Mouse (Mus musculus): ENCODE results near the gene Gm11042.
A peak's percentile ranks its signal among the peaks of the same experiment; 100 is the strongest.

Gene Gm11042

GRCm38 (mm10) chr12:74316344-74316973 lies at the start of gene Gm11042:
TSS of gene Gm11042 (minus strand) at chr12:74316394.
- no peak for DNase-seq

DNA sequence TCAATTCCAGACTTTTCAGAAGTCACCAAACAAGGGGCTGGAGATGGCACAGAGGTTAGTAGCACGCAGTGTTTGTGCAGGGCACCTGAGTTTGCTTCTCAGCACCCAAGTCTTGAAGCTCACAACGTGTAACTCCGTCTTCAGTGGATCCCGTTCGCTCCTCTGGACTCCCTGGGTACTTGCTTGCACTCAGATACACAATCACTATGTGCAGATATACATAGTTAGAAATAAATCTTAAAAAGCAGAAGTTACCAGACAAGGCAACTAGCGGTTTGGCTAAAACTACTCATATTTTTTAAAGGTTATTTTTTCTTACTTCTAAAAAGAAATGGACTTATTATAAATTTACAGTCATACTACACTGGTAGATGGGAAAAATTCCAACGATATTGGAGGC lies 48.3 kb upstream of the Gm11042 start:
- DNase-seq = no peak

DNA sequence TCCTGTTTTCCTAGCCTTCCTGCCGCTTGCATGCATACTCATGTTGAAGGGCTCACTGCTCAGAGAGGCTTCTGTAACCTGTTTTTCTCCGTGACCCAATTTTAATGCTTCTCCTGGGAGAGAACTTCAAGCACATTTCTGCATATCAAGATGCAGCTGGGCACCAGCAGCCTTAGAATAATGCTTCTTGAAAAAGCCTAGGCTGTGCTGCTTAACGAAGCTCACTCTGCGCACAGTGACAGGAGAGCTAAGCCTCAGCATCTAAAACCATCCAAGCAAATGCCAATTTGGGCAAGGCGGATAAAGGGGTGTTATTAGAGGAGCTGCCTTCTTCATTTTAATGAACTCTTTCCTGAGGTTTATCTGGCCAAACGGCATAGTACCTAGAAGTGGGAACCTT lies 46.9 kb upstream of the Gm11042 start:
- no peak for DNase-seq

DNA sequence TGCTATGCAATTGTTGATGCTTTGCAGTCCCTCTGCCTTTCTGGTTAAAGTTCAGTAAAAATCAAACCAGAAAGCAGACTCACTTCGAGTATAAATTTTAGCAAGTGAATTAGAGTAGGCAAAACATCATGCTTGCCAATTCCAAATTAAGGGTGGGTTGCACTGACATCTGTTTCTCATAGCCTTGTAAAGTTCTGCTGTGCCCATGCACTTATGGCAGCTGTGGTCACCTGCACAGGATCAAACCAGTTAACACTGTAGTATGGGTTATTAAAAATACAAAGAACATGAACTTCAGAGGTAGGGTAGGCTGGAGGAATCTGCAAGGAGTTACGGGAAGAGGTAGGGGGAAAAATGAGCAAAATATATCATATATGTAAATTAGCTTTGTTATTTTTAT lies 46.3 kb upstream of the Gm11042 start:
- DNase-seq = no peak

DNA sequence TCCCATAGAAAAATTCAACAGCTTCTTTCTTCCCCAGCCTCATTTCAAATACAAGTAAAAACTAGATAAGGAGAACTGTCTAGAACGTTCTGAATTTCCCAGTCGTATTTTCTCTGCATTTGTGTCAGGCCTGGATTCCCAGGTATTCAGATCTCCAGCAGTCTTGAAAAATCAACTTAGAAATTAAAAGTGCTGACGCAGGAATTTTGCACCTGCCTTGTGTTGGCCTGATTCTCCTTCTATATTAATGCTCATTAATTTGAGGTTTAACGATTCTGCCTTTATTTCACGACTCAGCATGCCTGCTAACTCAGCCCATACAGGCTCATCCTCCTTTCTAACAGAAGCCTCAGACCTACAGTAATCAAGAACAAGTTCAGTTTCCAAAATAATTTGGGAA lies 43.6 kb upstream of the Gm11042 start:
- no peak for DNase-seq

- no peak for DNase-seq
Observed at GRCm38 (mm10) chr12:74357806-74358205, 41.6 kb upstream of the Gm11042 start.

DNA sequence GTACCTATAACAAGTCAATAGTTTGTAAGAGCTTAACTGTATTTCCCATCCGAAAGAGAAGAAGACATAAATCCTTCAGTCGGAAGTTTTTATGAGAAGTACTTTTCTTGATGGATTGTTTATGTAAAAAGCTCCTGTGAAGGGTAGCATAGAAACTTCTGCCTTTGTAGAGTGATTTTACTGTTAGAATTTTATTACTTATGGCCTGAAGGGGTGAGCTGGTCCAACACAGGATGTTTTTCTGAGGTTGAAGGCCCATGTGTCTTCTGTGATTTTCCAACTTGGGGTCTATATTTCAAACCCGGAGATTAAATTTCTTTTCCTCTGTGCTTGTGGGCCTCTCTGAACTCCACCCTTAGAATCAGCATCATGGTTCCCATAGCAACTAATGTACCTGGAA lies 26.5 kb upstream of the Gm11042 start:
- DNase-seq = no peak

DNA sequence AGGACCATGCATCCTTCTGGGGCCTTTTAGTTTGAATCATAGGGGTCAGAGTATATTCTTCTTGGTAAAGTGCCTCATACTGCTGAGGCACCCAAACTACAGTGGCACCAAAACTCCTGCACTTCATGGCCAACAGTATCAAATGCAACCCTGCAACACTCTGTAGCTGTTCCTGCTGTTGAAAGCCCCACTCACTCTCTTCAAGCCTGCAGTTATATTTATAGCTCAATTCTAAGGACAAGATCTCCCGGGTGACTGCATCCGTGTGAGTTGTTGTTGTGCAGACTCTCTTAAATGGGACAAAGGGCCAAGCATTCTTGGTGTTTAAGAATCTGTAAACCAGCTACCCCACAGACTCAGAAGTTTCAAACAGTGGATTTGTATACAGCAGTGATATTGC lies 23.9 kb upstream of the Gm11042 start:
- DNase-seq = no peak

DNA sequence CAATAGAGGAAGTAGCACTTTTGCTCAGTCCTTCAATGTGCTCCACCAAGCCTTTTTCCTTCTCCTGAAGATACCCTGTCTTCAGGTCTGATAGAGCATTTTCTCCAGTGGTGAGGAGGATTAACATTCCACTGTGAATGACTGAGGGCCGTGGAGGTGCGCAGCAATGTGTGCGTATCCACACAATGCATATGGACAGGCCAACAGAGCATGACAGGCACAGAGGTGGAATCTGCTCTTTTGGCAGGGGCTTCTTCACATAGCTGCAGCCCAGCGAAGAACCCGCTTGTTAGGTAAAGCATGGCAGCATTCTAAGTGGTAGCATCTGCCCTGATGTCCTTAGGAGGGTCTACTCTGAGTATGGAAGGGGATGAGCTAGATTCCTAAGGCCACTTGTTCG lies 17.5 kb upstream of the Gm11042 start:
- DNase-seq = no peak

- peak; percentile 14 for DNase-seq
Observed at GRCm38 (mm10) chr12:74333016-74333415, 16.8 kb upstream of the Gm11042 start.

GRCm38 (mm10) chr12:74329759-74330158 lies 13.6 kb upstream of the Gm11042 start:
- no peak for DNase-seq

DNA sequence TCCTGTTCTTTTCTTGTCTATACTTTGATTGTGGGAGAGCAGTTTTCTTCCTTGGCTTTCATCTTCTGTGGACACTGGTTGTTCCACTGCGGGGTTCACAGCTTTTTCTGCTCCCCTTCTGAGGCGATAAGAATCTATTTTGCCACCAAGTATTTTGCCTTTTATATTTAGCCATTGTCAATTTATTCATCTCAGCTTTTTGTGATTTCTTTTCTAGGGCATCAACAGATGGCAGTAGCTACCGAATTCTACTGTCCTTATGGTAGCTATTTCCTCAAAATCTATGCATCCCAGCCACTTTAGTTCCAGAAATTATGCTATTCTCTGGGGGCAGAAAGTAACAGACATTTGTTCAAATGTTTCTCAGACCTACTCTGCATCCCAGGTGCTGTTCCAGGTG lies 10.4 kb upstream of the Gm11042 start:
- no peak for DNase-seq

DNA sequence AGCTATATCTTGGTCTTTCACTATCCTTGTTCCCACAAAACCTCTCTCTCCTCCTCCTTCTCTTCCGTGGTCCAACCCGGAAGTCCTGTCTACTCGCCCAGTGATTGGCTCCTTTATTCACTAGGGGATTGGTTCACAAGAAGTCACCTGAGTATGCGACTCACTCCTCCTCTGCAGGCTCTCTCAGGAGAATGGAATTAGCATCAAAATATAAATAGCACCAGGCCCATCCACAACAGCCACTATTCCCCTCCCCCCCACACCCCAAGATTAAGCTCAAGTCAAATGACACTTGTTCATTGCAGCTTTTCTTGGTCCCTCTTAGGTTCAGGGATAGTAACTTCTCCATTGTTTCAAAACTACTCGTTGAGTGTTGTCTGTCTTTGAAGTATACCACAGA lies 5.8 kb upstream of the Gm11042 start:
- DNase-seq = no peak

DNA sequence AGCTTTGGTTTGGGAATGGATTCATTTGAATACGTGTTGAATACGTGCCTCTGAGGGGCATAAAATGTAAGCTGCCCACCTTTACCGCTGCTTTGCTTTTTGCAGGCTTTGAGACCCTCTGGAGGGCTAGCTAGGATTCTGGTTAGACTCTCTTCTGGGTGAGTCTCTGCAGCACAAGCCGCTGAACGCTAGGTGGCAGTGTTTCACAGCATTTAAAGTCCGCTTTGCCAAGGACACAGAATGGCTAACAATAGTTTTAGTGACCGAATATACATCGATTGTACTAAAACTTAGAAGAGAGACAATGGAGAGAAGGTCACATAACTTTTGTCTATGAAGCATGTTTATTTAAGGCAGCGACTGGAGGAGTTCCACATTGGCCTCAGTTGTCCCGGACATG lies 4.1 kb upstream of the Gm11042 start:
- DNase-seq = peak; percentile 14

DNA sequence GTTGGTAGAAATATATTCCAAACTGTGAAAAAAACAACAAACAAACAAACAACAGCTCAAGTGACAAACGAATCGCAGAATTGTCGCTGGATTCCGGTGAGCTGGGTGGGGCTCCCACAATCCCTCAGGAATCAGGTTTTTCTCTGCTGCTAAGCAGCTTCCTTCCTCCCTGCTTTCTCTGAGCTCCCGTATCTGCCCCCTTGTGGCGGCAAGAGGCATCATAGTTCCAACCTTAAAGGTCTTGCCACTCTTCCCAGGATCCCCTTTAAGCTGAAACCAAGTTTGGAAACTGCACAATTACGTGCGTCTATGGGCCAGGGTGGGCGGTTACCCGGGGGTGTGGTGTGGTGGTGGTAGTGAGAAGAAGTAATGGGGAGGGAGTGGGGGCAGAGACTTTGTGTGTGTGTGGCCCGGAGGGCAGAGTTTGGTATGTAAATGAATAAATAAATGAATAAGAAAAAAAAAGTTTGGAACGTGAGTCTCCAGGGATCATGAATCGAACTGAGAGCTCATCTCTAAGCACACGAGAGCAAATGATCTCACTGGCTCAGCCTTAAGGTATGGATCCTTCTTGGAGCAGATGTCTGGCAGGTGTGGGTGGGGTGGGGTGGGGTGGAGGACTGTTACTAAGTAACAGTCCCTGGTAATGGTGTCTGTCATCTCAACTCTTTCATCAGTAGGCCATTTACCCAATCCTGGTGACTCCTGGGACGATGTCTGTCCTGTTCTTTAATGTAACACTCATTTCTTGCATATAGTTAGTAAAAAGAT lies 980 bp upstream of the Gm11042 start:
- DNase-seq = peak; percentile 58

- no peak for DNase-seq
Observed at GRCm38 (mm10) chr12:74315221-74315620, 973 bp downstream of the Gm11042 start.

DNA sequence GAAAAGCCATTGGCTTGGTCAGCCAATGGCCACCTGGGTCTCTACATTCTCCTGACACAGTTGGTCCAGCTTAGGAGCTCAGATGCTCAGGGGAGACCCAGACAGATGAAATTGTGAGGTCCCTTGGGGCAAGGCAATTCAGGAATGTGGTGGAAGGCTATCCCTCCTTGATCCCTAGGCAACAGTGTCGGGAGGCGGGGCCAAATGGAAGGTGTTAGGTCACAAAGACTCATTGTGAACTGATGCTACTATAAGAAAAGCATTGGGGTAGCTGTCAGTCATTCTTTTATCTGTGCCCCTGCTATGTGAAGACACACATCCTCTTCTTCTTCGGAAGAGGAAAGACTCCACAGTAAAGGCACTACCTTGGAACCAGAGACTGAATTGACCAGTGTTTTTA lies 3.6 kb downstream of the Gm11042 start:
- DNase-seq = no peak

DNA sequence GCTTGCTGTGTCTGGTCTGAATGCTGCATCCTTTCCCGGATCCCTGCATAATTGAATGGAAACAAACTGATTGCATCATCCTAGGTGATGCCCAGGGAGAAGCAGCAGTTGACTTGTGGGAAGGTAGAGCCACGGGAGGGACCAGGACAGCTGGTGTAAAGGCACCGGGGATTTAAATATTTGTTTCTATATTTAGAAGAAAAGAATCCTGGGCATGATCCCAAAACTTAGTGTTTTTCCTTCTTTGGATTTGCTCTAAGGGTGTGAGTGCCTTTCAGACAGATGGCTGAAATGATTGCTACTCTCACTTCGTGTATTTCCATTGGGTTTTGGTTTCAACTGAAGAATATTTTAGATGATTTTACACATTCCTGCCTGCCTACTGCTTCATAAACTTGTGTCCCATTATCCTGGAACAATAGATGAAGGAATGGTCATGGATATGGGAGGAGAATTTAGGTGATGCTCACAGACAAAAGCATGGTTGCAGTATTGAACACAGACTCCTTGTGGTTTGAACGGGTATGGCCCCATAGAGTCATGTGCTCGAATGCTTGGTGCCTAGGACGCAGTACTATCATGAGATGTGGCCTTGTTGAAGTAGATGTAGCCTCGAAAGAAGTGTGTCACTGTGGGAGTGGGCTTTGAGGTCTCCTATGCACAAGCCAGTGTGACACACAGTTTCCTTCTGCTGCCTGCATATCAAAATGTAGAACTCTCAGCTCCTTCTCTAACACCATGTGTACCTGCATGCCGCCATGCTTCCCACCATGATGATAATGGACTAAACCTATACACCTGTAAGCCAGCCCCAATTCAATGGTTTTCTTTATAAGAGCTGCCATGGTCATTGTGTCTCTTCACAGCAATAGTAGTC lies 12.5 kb downstream of the Gm11042 start:
- no peak for DNase-seq

DNA sequence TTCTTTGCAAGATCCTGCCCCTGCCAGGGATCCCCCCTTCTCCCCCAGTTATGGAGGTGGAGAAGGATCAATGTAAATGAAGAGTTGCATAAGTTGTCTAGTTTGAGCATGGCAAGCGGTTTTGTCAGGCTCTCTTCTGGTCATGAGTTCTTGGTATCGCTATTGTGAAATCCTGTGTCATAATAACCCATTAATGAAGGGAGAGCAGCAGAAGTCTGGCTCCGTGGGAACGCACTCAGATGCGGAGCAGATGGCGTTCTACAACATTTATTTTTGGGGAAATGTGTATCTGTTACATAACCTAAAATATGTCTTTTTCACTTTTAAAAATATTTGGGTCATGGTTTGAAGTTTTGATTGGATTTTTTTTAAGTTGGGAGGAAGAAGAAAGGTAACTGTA lies 14.6 kb downstream of the Gm11042 start:
- DNase-seq = no peak

DNA sequence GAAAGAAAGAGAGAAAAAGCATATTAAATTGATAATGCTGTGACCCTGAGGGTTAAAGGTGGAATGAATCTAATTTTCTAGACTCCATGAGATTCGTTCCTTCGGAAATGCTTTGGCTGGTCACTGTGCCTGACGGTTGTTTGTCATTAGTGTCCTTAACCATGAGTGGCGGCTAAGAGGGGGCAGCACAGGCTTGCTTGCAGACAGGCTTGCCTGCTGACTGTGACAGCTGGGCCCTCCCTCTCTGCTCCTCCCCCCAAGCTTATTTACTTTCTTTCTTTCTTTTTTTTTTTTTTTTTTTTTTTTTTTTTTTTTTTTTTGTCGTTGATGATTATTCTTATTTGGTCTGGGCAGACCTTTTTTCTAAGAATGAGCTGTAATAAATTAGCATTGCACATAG lies 19.8 kb downstream of the Gm11042 start:
- DNase-seq = no peak

- no peak for DNase-seq
Observed at GRCm38 (mm10) chr12:74293624-74294023, 22.6 kb downstream of the Gm11042 start.

DNA sequence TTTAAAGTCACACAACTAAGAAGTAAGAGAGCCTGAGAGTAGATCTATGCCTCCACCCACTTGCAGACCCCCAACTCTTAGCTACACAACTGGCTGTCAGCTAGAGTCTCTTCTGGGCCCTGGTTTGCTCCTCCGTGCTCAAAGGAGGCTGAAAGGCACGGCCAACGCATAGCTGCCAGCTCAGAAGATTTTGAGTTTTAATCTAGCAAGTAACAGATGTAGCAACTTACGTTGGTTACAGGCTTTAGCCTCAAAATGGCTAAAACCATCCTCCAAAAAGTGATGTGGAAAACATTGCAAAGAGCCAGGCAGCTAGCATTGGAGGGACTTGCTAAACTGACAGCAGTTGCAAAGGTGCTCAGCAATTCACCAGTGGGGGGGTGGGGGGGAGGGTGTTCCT lies 25.2 kb downstream of the Gm11042 start:
- no peak for DNase-seq

DNA sequence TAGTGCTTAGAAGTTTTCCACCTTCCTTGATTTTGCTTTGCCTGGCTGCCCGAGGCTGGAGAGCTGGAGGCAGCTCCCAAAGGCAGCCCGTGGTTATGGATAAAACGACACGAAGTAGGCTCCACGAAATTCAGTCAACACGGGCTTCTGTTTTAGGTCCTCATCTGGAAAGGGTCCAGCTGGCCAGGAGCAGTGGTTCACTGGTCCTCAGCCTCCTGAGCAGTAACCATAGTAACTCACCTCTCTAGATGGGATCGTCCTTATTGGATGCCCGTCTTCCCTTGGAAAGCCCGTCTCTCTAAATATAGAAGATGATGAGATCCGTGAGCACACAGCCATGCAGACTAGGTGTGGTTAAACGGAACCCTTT lies 31.5 kb downstream of the Gm11042 start:
- DNase-seq = no peak

All from kidney, adult 11 months (tissue).